Mouse (Mus musculus) hematopoietic stem cell, adult 5-6 weeks (primary cell): ENCODE results near the gene P2rx5. TPM values are rescaled to one million over a fixed set of nuclear protein-coding genes. Genes with fewer than 3 reads are reported as not detected.

Experiments
- ATAC-seq, 2 experiments: fragments of 125-278 bp in 1 of 2; replicated peaks in 1 of 2; 2 replicates each; pipeline ENCODE4 v1.8.0; 2016 to 2017; ENCODE audit warnings: inconsistent platforms in 2 of 2, mild to moderate bottlenecking in 2 of 2, moderate number of reproducible peaks in 2 of 2, low read depth in 1 of 2, moderate TSS enrichment in 1 of 2; ENCODE audit not compliant: low FRiP score in 2 of 2, poor library complexity in 2 of 2, severe bottlenecking in 2 of 2, insufficient read depth in 1 of 2, low TSS enrichment in 1 of 2
- total RNA-seq: library from RNA; stranded (forward); fragments of 172-1452, 232-1000 nt; gene quantifications from 2 replicates; pipeline ENCODE4 v1.2.3, GENCODE M21; 2017

The P2rx5 gene
- total RNA-seq, 1 experiment from 2014 or later = not detected

GRCm38 (mm10) chr11:73201021-73201420 lies 40.8 kb downstream of the P2rx5 start:
- ATAC-seq = no peak

GRCm38 (mm10) chr11:73201597-73201996 lies 41.4 kb downstream of the P2rx5 start:
- no peak for ATAC-seq

- ATAC-seq = no peak
These were observed 43.7 kb downstream of the P2rx5 start for GRCm38 (mm10) chr11:73203895-73204294.

GRCm38 (mm10) chr11:73205194-73205593 lies 45.0 kb downstream of the P2rx5 start:
- no peak for ATAC-seq

GRCm38 (mm10) chr11:73207621-73208020 lies 47.4 kb downstream of the P2rx5 start:
- ATAC-seq = no peak

- ATAC-seq = no peak
These were observed 53.7 kb downstream of the P2rx5 start for GRCm38 (mm10) chr11:73213956-73214355.

GRCm38 (mm10) chr11:73219671-73220070 lies 59.5 kb downstream of the P2rx5 start:
- ATAC-seq = no peak

GRCm38 (mm10) chr11:73220651-73221050 lies 60.4 kb downstream of the P2rx5 start:
- no peak for ATAC-seq

Other genes with a start within 250 kb of the P2rx5 start
- gene Atp2a3, start 199.3 kb upstream of the P2rx5 start, total RNA-seq = 79.5 and 106 TPM in 2 replicates
- gene P2rx1, start 161.3 kb upstream of the P2rx5 start, total RNA-seq = 11.3 and 12.7 TPM in 2 replicates
- 5.1 and 8.4 TPM in 2 replicates for gene Camkk1, start 141.4 kb upstream of the P2rx5 start, total RNA-seq
- gene Ncbp3, start 112.6 kb upstream of the P2rx5 start, total RNA-seq = 14.4 and 15.8 TPM in 2 replicates
- 0.13 and 0.30 TPM in 2 replicates for gene Itgae, start 69.8 kb upstream of the P2rx5 start, total RNA-seq
- 12.2 and 13.6 TPM in 2 replicates for gene Haspin, start 22.1 kb upstream of the P2rx5 start, total RNA-seq
- gene Emc6, start 16.6 kb downstream of the P2rx5 start, total RNA-seq = 40.5 and 44.5 TPM in 2 replicates
- 5.3 and 9.7 TPM in 2 replicates for gene Tax1bp3, start 16.7 kb downstream of the P2rx5 start, total RNA-seq
- gene Ctns, start 38.6 kb downstream of the P2rx5 start, total RNA-seq = 6.6 and 16.3 TPM in 2 replicates
- gene Shpk, start 39.0 kb downstream of the P2rx5 start, total RNA-seq = 1.9 and 2.7 TPM in 2 replicates
- gene Trpv1, start 73.9 kb downstream of the P2rx5 start, total RNA-seq = not detected in 2 replicates
- not detected in 2 replicates for gene Trpv3, start 107.0 kb downstream of the P2rx5 start, total RNA-seq
- 12.3 and 17.8 TPM in 2 replicates for gene Aspa, start 169.2 kb downstream of the P2rx5 start, total RNA-seq
- gene Gm49340, start 169.3 kb downstream of the P2rx5 start, total RNA-seq = not detected in 2 replicates
- not detected in 2 replicates for gene Spata22, start 169.3 kb downstream of the P2rx5 start, total RNA-seq
- gene Olfr20, start 190.4 kb downstream of the P2rx5 start, total RNA-seq = not detected in 2 replicates
- gene Olfr376, start 210.8 kb downstream of the P2rx5 start, total RNA-seq = not detected in 2 replicates
- not detected in 2 replicates for gene Olfr1, start 239.2 kb downstream of the P2rx5 start, total RNA-seq